In genomic region chr8:5490491-5490890, GRCm38 (mm10) we compare ENCODE assay signal across 26 mouse cellular contexts.
DNase-seq lines count a peak whose midpoint lies in the region; ATAC-seq and TF ChIP-seq lines count a peak whose summit lies in the region.
"Had no signal": no experiment of that assay in that cellular context is flagged by ENCODE, and none has a peak within 500 bp of the region (broad histone marks: within the 10 kb centered on the region; RNA-seq: fewer than 3 reads in every experiment).

No protein-coding gene starts in this region.

- no peaks in the 10 kb centered on the region for H3K79me2 ChIP-seq in heart, adult 2 months (replicated peaks; ENCODE audit: control insufficient read depth, insufficient read depth, low read length)

- no peaks in the 10 kb centered on the region for H3K27me3 ChIP-seq in heart, adult 2 months (ENCODE audit: control insufficient read depth, insufficient read depth, low read length)
- no peaks in the 10 kb centered on the region for H3K27me3 ChIP-seq in heart, embryonic 10.5 days (ENCODE audit: insufficient read depth, poor library complexity, severe bottlenecking)
- H3K27me3 ChIP-seq in midbrain, postnatal 0 days (ENCODE audit: insufficient read depth, low read length): no peaks in the 10 kb centered on the region
- H3K27me3 ChIP-seq: heart, embryonic 15.5 days; liver, embryonic 13.5 days; midbrain, embryonic 12.5 days; neural tube, embryonic 15.5 days; stomach, embryonic 15.5 days had no signal

- H3K36me3 ChIP-seq in heart, adult 2 months (ENCODE audit: control insufficient read depth, insufficient read depth, low read length): no peaks in the 10 kb centered on the region
- no peaks in the 10 kb centered on the region for H3K36me3 ChIP-seq in heart, embryonic 10.5 days
- H3K36me3 ChIP-seq in midbrain, postnatal 0 days (ENCODE audit: insufficient read depth, low read length): no peaks in the 10 kb centered on the region
- H3K36me3 ChIP-seq: heart, embryonic 15.5 days; liver, embryonic 13.5 days; midbrain, embryonic 12.5 days; neural tube, embryonic 15.5 days; stomach, embryonic 15.5 days had no signal

- TF ChIP-seq EP300 in heart, adult 2 months (IDR thresholded peaks at IDR 0.05; ENCODE audit: insufficient read depth, low read depth, low read length): no peak

- H3K4me2 ChIP-seq in midbrain, postnatal 0 days (ENCODE audit: low read depth, low read length, poor library complexity, severe bottlenecking): no peak overlapping the region
- H3K4me2 ChIP-seq: heart, embryonic 15.5 days; liver, embryonic 13.5 days; midbrain, embryonic 12.5 days; neural tube, embryonic 15.5 days; stomach, embryonic 15.5 days had no signal

- DNase-seq in heart, adult 2 months: peak; percentile 22 to 51
- no peak for DNase-seq in heart, embryonic 10.5 days (ENCODE audit: low spot score)
- peak; percentile 81 to 85 for DNase-seq in adrenal gland, adult (ENCODE audit: inconsistent age in 2 of 2, low spot score in 1 of 2)
- peak; percentile 75 for DNase-seq in adrenal gland, adult 8-10 months
- peak; percentile 40 to 48 for DNase-seq in heart, postnatal 14 days
- DNase-seq in midbrain, postnatal 0 days (ENCODE audit: low spot score): no peak
- DNase-seq in layer of hippocampus, adult 9-10 months (ENCODE audit: low spot score): no peak
- DNase-seq: cerebellum, adult 11 months; cerebellum, postnatal 14 days; embryo, embryonic 11 days; gastrocnemius, adult 2 months; left cerebral cortex, postnatal 4 days; liver, embryonic 13.5 days; right cerebral cortex, adult 18-20 months; spleen, adult 18-20 months; thymus, postnatal 14 days had no signal

- H3K4me1 ChIP-seq in heart, adult 2 months (ENCODE audit: control insufficient read depth, insufficient read depth, low read length): no peaks in the 10 kb centered on the region
- no peaks in the 10 kb centered on the region for H3K4me1 ChIP-seq in heart, embryonic 10.5 days
- H3K4me1 ChIP-seq in midbrain, postnatal 0 days (ENCODE audit: insufficient read depth, low read length): no peaks in the 10 kb centered on the region
- H3K4me1 ChIP-seq: heart, embryonic 15.5 days; liver, embryonic 13.5 days; midbrain, embryonic 12.5 days; neural tube, embryonic 15.5 days; stomach, embryonic 15.5 days had no signal

- no peak for TF ChIP-seq CTCF in heart, adult 2 months (IDR thresholded peaks at IDR 0.05)
- TF ChIP-seq CTCF in midbrain, postnatal 0 days (IDR thresholded peaks at IDR 0.05): no peak

- no peaks in the 10 kb centered on the region for H3K9me3 ChIP-seq in heart, embryonic 10.5 days
- H3K9me3 ChIP-seq in midbrain, postnatal 0 days (ENCODE audit: low read length): no peaks in the 10 kb centered on the region
- H3K9me3 ChIP-seq: heart, embryonic 15.5 days; liver, embryonic 13.5 days; midbrain, embryonic 12.5 days; neural tube, embryonic 15.5 days; stomach, embryonic 15.5 days had no signal

- no peak for TF ChIP-seq POLR2A in heart, adult 2 months (IDR thresholded peaks at IDR 0.05; ENCODE audit: insufficient read depth, low read depth, low read length)

- no peak for ATAC-seq in frontal cortex, adult (ENCODE audit: low TSS enrichment)
- ATAC-seq in midbrain, postnatal 0 days (ENCODE audit: low FRiP score): no peak
- ATAC-seq: forebrain, embryonic 14.5 days; hindbrain, embryonic 16.5 days; intestine, postnatal 0 days had no signal

- no peak overlapping the region for H3K27ac ChIP-seq in heart, adult 2 months
- no peak overlapping the region for H3K27ac ChIP-seq in heart, embryonic 10.5 days
- H3K27ac ChIP-seq in midbrain, postnatal 0 days (ENCODE audit: low read depth, low read length): no peak overlapping the region
- H3K27ac ChIP-seq: gastrocnemius, adult 2 months; heart, embryonic 15.5 days; liver, embryonic 13.5 days; macrophage; midbrain, embryonic 12.5 days; neural tube, embryonic 15.5 days; stomach, embryonic 15.5 days had no signal

- no peak overlapping the region for H3K4me3 ChIP-seq in heart, adult 2 months
- H3K4me3 ChIP-seq in heart, embryonic 10.5 days: no peak overlapping the region
- no peak overlapping the region for H3K4me3 ChIP-seq in midbrain, postnatal 0 days (ENCODE audit: low read depth, low read length)
- H3K4me3 ChIP-seq: gastrocnemius, adult 2 months; heart, embryonic 15.5 days; liver, embryonic 13.5 days; midbrain, embryonic 12.5 days; myocyte; neural tube, embryonic 15.5 days; stomach, embryonic 15.5 days had no signal

- intact Hi-C loops in heart, adult 2 months (cut with DNase I): no loop called here
- intact Hi-C loops in heart, postnatal 14 days (cut with DNase I): no loop called here

- 27% methylated on average over 3 of the region's 3 CpGs for WGBS in heart, adult 2 months
- 69% methylated on average over 3 of the region's 3 CpGs for WGBS in heart, embryonic 10.5 days
- 81% methylated on average over 3 of the region's 3 CpGs for WGBS in midbrain, postnatal 0 days

- no peak overlapping the region for H3K9ac ChIP-seq in heart, adult 2 months (ENCODE audit: low read depth, low read length)
- H3K9ac ChIP-seq in midbrain, postnatal 0 days (replicated peaks; ENCODE audit: low read length, poor library complexity, severe bottlenecking): no peak overlapping the region
- H3K9ac ChIP-seq: heart, embryonic 15.5 days; liver, embryonic 13.5 days; midbrain, embryonic 12.5 days; neural tube, embryonic 15.5 days; stomach, embryonic 15.5 days had no signal

Comparison
In these comparisons a context has a peak if more than half of its experiments do, and no peak if none do; other contexts are left out.
1. DNase-seq: peak in heart, adult 2 months (2 of 2), adrenal gland, adult (2 of 2), adrenal gland, adult 8-10 months (single experiment) and heart, postnatal 14 days (2 of 2); none in heart, embryonic 10.5 days (single experiment), midbrain, postnatal 0 days (single experiment) and layer of hippocampus, adult 9-10 months (single experiment).